Mouse (Mus musculus): ENCODE data around the gene Nudt16.
"Not testable (repeated sequence)": the region's sequence is repeated elsewhere in the genome, so short reads cannot be mapped to it uniquely, and the experiment has no call there.

Gene Nudt16

DNA sequence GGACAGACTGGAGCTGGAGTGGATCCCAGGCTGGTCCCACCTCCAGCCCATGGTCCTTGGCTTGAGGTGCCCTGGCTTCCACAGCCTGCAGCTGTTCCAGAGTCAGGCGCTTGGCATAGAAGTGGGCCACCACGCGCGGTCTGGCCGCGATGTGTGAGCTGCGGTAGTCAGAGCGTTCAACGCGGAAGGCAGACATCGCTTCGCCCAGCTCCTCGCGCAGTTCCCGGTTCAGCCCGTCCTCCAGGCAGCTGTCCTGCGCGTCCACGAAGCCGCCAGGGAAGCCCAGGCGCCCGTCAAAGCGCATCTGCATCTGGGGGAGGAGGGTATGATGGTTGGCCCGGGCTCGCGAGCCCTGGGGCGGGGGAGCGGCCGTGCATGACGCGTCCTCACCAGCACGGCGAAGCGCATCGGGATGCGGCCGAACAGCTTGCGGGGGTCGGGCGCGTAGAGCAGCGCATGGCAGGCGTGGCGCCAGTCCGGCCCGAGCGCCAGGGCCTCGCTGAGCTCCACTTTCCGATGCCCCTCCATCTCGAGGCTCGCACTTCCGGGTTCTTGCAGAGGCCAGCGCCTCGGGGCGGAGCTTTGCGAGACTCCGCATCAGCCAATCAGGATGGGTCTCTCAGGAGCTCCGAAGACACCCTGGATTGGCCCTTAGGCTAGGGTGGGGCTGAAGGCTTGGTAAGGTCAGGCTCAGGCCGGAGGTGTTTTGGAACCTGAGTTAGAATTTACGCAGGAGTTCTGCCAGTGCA is at the start of gene Nudt16:
TSS of gene Nudt16 (minus strand) at position 572 of the 749 bp plus-strand sequence.
- peak; percentile 80 for DNase-seq (ENCODE audit: low read depth, low spot score)

DNA sequence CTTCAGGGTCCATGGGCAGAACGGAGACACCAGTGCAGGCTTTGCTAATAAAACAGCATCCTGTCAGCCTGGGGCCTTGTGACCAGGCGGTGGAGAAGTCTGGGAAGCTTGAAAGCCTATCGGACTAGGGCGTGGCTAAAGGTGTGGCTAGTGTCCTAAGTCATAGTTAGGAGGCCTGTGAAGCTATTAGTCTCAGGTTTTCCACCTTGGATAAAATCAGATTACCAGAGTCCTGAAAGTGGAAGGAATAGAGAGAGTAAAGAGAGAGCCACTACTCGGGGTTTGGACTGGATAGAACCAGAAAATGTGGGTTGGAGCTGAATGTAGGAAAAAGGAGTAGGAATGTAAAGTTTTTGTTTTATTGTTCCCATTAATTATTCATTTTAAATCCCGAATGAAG is 13.4 kb upstream of the Nudt16 start, which contains the start of gene 1700080E11Rik:
TSS of gene 1700080E11Rik (minus strand) at position 101 of the 400 bp plus-strand sequence.
- DNase-seq (ENCODE audit: low read depth, low spot score), result no peak

DNA sequence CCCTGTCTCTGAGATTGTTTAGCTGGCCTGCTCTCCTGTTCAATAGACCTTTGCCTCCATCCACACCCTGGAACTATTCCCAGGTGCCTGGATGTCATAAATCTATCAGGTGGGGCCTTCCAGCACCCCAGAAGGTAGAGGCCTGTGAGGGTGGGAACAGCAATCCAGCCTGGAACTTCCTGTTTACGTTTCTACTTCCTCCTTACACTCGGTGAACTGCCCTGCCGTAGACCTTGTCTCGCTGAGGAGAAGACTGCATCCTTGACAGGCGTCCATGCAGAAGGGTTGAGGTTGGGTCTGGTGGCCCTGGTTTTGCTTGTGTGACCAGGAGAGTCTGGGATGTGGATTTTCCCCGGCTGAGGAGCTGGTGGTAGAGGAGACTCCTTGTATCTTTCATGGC is 7.6 kb upstream of the Nudt16 start:
- no peak for DNase-seq (ENCODE audit: low read depth, low spot score)

DNA sequence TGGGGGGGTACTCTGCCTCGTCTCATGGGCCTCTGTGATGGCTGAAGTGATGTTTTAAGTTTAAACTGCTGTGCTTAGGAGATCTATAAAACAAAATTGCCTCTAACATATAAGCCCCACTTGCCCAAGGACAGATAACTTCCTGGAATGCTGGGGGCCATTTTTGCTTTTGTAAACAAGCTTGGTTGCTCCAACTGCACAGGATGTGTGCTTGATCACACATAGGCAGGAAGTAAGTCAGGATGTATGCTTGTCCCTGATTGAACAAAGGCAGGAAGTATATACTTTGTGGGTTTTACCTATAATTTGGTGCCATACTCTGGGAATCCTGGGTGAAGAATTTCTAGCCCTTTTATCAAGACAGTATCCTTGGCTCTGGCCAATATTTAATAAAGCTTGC is 4.8 kb upstream of the Nudt16 start:
- no peak for DNase-seq (ENCODE audit: low read depth, low spot score)

DNA sequence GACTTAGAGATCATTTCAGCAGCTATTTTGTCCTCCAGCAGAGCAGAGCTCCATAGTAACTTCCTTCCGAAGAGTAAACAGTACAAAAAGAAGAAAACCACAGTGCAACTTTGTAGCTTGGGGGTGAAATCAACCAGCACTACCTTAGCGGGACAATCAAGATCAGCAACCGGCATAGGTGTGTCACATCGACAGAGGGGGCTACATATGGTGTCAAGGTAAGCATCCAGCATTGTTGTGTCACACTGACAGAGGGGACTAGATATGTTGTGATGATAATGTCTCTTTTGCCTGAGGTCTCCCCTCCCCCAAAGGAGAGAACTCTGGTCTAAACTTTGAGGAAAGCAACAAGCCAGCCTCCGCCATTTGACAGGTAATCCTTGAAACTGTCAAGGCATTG is 2.9 kb upstream of the Nudt16 start:
- DNase-seq (ENCODE audit: low read depth, low spot score), result no peak

DNA sequence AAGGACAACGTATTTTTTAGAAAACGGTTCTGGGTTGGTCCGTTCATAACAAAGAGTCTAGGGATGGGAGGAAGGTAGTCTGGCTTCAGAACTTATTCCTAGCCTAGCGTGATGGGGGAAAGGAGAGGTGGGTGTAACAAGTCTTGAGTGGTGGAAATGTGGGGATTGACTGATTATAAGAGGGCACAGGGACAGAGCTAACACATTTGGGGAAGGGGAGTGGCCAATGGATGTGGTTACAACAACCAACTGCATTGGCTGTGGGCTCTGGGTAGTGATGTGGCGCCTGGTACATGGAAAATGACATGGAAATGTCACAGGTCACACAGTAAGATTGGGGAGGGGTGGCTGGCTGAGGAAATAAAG is 361 bp upstream of the Nudt16 start:
- DNase-seq (ENCODE audit: low read depth, low spot score), result no peak

DNA sequence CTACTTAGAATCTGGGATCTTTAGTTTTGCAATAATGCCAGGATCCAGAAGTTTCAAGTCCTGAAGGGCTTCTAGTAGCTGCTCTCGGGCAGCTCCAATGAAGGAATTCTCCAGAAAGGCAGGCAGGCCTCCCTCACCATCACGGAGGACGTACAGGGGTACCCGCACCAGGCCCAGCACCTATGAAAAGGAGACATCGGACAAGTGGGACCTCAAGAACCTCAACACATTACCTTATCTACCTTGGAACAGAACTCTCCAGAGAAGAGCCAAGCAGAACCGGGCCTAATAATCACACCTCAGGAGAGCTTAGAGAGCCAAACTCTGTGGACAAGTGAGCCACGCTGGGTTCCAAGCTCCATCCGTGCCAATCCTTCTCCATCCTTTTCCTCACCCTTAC is 1.3 kb downstream of the Nudt16 start:
- DNase-seq (ENCODE audit: low read depth, low spot score), result no peak

DNA sequence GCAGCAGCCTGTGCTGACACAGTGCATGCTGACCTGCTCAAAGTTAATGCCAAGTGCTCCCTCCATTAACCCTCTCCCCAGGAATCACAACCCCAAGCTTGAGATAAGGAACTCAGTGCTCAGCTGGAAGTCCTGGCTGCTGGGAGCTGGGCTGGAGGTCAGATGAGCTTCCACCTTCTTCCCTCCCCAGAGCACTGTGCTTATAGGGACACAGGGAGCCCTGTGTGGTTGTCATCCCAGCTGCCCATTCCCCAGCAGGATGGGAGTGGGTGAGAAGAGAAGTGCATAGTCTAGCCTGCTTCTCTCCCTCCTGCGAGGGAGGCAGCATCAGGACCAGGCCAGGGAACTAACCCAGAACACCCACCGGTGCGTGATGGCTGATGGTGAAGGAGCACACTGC is 6.4 kb downstream of the Nudt16 start:
- not testable (repeated sequence) for DNase-seq (ENCODE audit: low read depth, low spot score)

DNA sequence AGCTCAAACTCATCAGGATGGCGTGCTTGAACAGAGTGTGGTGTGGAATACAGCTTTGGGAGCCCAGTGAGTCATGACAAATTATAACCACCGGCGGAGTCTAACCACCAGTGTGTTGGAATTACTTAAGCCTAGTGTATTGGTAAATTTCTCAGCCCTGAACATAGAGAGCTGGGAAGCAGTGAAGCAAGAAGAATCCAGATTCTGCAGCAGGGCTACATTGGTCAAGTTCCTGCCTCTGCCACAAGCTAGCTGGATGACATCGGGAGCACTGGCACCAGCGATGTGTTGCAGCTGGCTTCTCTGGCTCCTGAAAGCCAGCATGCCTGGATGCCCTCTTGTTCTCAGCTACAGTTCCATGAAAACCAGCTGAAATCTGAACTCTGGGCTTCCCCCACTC is 27.7 kb downstream of the Nudt16 start:
- DNase-seq (ENCODE audit: low read depth, low spot score), result no peak

DNA sequence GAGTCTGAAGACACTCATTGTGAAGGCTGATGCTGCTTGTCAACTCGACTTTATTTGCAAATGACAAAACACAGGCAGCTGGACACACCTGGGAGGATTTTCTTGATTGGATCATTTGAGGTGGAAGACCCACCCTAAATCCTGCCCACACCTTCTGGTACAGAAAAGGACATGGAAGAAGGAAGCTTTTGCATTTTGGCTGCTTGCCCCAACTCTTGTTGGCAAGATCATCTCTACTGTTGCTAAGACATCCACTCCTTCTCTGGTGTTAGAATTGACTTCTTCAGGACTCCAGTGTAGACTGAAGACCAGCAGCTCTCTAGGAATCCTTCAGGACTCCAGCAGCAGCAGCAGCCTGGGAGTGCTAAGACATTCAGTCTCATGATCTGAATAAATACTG is 29.7 kb downstream of the Nudt16 start:
- no peak for DNase-seq (ENCODE audit: low read depth, low spot score)

DNA sequence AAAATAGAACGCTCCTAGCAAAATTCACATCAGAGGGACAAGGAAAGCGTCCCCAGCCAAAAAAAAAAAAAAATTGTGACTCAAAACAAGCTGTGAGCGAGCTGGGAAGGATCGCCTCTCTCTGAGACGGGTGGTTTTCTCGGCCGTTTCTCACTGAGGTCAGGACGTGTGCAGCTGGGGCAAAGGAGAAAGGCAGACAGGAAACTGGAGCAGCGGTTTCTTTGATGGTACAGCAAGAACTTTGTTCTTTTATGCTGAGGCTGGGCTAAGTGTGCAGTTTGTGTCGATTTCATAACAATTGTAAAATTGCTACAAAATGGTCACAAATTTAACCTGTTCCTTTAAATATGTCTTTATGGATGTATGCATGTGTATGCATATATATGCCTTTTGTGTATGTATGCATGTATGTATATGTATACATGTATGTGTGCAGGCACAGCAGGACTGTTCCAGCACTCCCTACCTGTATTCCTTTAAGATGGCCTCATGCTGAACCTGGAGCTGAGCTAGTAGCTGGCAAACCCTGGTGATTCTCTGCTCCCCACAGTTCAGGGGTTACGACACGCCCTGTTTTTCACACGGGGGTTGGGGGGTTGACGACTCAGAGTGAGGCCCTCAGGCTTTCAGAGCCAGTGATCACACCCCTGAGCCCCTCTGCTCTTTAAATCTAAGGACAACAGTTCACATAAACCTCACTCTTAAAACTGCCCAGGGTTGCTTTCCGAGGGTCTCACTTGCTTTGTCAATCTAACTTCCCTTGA is 30.6 kb downstream of the Nudt16 start:
- no peak for DNase-seq (ENCODE audit: low read depth, low spot score)

DNA sequence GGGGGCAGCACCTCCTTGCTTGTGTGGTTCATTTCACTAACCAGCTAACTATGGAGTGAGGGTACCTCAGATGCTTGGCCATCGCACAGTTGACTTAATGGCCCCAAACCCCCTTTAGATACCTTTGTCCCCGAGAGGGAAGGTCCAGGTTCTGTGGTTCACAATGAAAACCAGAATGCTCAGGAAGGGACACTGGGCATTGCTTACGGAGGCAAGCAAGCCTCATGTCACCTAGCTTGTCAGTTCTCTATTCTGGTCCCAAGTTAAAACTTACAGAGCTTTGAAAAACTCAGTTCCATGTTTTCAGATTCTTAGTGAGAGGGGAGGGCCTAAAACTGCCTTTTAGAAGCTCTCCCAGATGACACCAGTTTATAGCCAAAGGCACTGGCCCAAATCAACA is 51.4 kb downstream of the Nudt16 start:
- DNase-seq (ENCODE audit: low read depth, low spot score), result no peak
